Mouse (Mus musculus) bone marrow, adult 2 months (tissue): ENCODE measurements around the gene Wdr59.

Experiments used
- CTCF ChIP-seq: fragments of 200-500 bp; IDR thresholded peaks from 2 replicates; pipeline ENCODE4 v1.5.1; 2011; ENCODE audit warnings: low read length, control low read depth; ENCODE audit not compliant: control insufficient read depth, insufficient read depth
- POLR2A ChIP-seq: fragments of 200-500 bp; IDR thresholded peaks from 2 replicates; pipeline ENCODE4 v1.6.1; 2011; ENCODE audit warnings: low read depth, mild to moderate bottlenecking, control low read depth, low read length, borderline replicate concordance; ENCODE audit not compliant: control insufficient read depth

DNA sequence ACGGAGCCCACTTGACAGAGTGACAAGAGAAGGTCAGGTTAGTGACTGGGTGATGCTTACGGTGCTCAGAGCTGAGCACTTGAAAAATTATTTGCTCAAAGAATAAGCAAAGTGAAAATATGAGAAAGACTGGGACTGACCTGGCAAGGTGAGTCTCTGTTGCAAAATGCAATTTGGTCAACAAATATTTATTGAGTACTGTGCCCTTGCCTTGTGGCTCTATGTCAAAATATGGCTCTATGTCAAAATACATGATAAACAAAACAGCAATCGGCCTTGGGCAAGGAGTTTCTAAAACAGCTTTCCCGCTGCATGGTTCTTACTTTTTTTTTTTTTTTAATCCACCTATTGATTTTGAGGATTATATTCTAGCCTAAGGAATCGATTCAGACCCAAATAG lies 13.6 kb upstream of the Wdr59 start:
- TF ChIP-seq CTCF, result no peak
- no peak for TF ChIP-seq POLR2A
